Comparison of ENCODE assay signal across 25 mouse cellular contexts in the genomic region with DNA sequence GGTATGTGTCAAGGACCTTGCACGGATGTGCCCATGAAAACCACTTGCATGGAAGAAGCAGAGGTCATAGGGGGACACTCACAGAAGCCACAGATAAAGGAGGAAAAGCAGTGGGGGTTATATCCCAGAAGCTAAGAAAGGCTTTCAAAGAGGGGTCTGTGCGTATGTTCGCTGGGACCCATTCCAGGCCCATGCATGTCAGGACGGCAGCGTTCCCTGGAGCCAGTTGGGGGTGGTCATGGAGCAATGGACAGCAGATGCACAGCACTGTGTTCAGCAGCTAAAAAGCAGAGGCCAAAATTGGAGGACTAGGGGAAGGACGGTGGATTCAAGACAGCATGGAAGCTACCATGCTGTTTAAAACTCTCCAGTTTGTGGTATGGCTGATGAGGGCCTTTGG. TPM values are rescaled to one million over a fixed set of nuclear protein-coding genes. Genes with fewer than 3 reads are reported as not detected.
"Had no signal": no experiment of that assay in that cellular context is flagged by ENCODE, and none has a peak within 500 bp of the region (broad histone marks: within the 10 kb centered on the region; RNA-seq: fewer than 3 reads in every experiment).

No protein-coding gene starts in this region.

- H3K4me3 ChIP-seq: midbrain, embryonic 12.5 days; myocyte; neural tube, embryonic 13.5 days; neural tube, embryonic 15.5 days had no signal

- H3K36me3 ChIP-seq: midbrain, embryonic 12.5 days; neural tube, embryonic 13.5 days; neural tube, embryonic 15.5 days had no signal

- DNase-seq: lung, adult 18-20 months; lung, embryonic 14.5 days; lung, postnatal 10 days; lung, postnatal 4 days; midbrain, embryonic 14.5 days; retina, postnatal 1 day; right cerebral cortex, adult 18-20 months; right cerebral cortex, postnatal 25 days; right cerebral cortex, postnatal 4 days; spleen, adult 18-20 months; thymus, adult 18-20 months; thymus, postnatal 25 days; thymus, postnatal 4 days had no signal

- H3K4me2 ChIP-seq: lung, embryonic 14.5 days; midbrain, embryonic 12.5 days; neural tube, embryonic 13.5 days; neural tube, embryonic 15.5 days had no signal

- H3K27ac ChIP-seq: midbrain, embryonic 12.5 days; neural tube, embryonic 13.5 days; neural tube, embryonic 15.5 days had no signal

- H3K9ac ChIP-seq: lung, embryonic 14.5 days; midbrain, embryonic 12.5 days; neural tube, embryonic 13.5 days; neural tube, embryonic 15.5 days had no signal

- H3K27me3 ChIP-seq: neural tube, embryonic 13.5 days; neural tube, embryonic 15.5 days had no signal

- H3K9me3 ChIP-seq: midbrain, embryonic 12.5 days; neural tube, embryonic 13.5 days; neural tube, embryonic 15.5 days had no signal

- ATAC-seq: midbrain, embryonic 16.5 days had no signal

RNA-seq across cellular contexts. Expression of a gene that starts 52.4 kb away (rescaled TPM):
- total RNA-seq: megakaryocyte, adult 5-6 weeks; megakaryocyte-erythroid progenitor cell, adult 5-6 weeks had no signal
- polyA plus RNA-seq: liver, embryonic 16.5 days; lung, embryonic 14.5 days; myocyte; neural tube, embryonic 13.5 days; small intestine, adult 2 months; stomach, embryonic 14.5 days; stomach, embryonic 16.5 days; urinary bladder, adult 2 months had no signal
